Mouse (Mus musculus) layer of hippocampus, adult 2 months (tissue): ENCODE results near the gene S100a3. TPM values are rescaled to one million over a fixed set of nuclear protein-coding genes. Genes with fewer than 3 reads are reported as not detected.
A peak's percentile ranks its signal among the peaks of the same experiment; 100 is the strongest.

Experiments
- DNase-seq, 2 experiments: peaks; one replicate each; pipeline ENCODE4 v3.0.0; 2022; ENCODE audit warnings: low spot score in 2 of 2
- H3K27ac ChIP-seq: fragments of 200-600 bp; 2 replicates; pipeline ENCODE4 v1.8.1; 2022
- H3K4me3 ChIP-seq: fragments of 200-600 bp; 2 replicates; pipeline ENCODE4 v1.8.1; 2022; ENCODE audit warnings: mild to moderate bottlenecking
- CTCF ChIP-seq: fragments of 200-600 bp; conservative IDR thresholded peaks from 2 replicates; pipeline ENCODE4 v1.8.1; 2022; ENCODE audit warnings: antibody characterized with exemption, mild to moderate bottlenecking, moderate library complexity
- total RNA-seq, 2 experiments: library from RNA; stranded (reverse); gene quantifications; 2 replicates each; pipeline ENCODE4 v1.2.3; 2021

The S100a3 gene
- total RNA-seq, 2 experiments from 2014 or later: 0.64 to 0.79 TPM

DNA sequence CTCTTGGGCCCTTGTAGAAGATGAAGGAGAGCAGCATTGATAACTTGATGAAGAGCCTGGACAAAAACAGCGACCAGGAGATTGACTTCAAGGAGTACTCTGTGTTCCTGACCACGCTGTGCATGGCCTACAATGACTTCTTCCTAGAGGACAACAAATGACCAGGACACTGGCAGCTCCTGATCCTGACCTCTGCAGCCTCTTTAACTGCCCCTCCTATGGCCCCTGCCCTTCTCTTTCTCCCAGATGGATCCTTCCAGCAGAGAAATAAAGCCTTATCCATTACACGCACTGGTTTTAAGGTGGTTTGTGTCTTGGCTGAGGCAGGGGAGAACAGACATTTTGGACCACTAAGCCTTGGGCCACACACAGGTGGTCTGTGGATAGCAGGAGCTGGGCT is 51.1 kb downstream of the S100a3 start:
- Histone ChIP-seq H3K4me3 (no peak overlapping the region), H3K27ac (no peak overlapping the region)
- TF ChIP-seq CTCF: no peak
- DNase-seq: no peak

DNA sequence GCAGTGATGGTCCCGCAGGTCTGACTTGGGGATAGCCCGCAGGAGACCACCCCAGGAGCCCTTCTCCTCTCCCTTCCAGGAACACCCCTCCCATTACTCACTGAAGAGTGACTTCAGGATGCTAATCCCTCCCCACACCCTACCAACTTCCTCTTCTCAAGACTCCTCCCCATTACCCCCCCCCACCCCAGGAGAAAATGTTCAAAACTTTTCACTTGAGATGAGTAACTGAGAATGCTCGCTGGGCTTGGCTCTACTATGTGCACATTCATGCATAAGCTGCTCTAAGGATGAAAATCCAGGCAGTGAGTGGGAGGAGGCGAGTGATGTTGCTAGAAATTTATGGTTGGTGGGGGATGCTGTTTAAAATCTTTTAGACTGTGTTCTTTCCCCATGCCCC is 51.7 kb downstream of the S100a3 start:
- no peak for DNase-seq
- H3K4me3 ChIP-seq: no peak overlapping the region
- no peak for TF ChIP-seq CTCF
- H3K27ac ChIP-seq: no peak overlapping the region

DNA sequence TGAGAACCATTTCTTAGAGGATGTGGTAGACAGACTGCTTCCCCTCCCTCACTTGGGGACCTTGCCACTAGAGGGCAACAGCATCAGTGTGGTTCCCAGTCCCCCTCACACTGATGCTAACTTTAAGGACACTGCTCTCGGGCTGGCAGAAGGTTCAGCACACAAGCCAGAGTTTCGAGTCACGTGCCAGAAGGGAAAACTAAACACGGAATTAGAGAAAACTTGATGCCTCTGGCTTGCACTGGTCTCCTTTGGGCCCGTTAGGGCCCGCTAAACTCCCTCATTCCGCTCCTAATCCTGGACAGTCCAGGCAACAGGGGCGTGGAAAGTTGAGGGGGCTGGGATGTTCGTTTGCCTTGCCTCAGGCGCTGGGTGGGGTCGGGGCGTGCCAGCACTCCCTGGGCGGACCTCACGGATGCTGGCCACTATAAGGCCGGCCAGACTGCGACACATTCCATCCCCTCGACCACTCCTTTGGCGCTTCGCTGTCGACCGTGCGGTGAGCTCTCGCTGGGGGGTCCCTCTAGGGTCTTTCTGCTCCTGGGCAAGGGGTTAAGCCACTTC is 52.4 kb downstream of the S100a3 start, which contains the start of gene S100a6:
Gene S100a6 (plus strand): TSS at position 155 of the 564 bp plus-strand sequence.
- H3K4me3 ChIP-seq: peak within 1 kb of the TSS; percentile 53
- TF ChIP-seq CTCF: peak; percentile 80
- H3K27ac ChIP-seq: peak within 1 kb of the TSS; percentile 28; the same call in 1 of the 2 replicates
- DNase-seq: peak; percentile 32 to 46

DNA sequence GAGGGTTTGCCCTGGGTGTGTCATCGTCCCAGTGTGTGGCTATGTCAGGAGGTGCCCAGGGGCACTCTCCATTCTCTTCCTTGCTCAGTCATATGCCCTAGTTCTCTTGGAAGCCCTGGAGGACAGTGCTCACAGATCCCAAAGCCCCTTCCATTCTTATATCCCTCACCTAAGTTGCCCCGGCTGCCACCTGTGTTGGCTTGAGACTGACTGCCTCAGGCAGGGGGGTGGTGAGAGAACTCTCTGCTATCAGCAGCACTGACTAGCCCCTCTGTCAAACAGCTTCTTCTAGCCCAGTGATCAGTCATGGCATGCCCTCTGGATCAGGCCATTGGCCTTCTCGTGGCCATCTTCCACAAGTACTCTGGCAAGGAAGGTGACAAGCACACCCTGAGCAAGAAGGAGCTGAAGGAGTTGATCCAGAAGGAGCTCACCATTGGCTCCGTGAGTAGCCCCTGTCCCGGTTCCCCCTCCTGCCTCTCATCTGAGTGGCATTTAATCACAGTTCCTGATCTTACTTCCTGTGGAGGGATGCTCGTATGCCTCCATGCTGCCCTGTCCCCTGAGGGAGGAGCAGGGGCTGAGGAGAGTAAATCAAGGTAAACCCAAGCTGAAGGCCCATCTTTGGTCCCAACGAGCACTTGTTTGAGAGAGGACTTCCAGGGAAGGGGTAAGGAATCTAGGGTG is 53.2 kb downstream of the S100a3 start:
- peak overlapping the region; percentile 28; the same call in 1 of the 2 replicates for H3K27ac ChIP-seq
- H3K4me3 ChIP-seq: peak overlapping the region; percentile 53
- peak in 1 of 2 experiments; percentile 0 for DNase-seq
- no peak for TF ChIP-seq CTCF

DNA sequence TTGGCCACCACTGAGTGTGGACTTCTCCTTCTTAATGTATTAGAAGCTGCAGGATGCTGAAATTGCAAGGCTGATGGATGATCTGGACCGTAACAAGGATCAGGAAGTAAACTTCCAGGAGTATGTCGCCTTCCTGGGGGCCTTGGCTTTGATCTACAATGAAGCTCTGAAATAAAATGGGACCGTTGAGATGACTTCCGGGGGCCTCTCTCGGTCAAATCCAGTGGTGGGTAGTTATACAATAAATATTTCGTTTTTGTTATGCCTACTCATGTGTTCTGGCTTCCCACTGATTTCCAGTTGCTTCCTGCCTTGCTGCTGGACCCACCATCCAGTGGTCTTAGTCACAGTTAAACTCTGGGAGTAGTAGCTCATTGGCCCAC is 53.8 kb downstream of the S100a3 start:
- H3K27ac ChIP-seq: no peak overlapping the region; the same call in 1 of the 2 replicates
- H3K4me3 ChIP-seq: no peak overlapping the region
- DNase-seq: peak in 1 of 2 experiments; percentile 8
- no peak for TF ChIP-seq CTCF

DNA sequence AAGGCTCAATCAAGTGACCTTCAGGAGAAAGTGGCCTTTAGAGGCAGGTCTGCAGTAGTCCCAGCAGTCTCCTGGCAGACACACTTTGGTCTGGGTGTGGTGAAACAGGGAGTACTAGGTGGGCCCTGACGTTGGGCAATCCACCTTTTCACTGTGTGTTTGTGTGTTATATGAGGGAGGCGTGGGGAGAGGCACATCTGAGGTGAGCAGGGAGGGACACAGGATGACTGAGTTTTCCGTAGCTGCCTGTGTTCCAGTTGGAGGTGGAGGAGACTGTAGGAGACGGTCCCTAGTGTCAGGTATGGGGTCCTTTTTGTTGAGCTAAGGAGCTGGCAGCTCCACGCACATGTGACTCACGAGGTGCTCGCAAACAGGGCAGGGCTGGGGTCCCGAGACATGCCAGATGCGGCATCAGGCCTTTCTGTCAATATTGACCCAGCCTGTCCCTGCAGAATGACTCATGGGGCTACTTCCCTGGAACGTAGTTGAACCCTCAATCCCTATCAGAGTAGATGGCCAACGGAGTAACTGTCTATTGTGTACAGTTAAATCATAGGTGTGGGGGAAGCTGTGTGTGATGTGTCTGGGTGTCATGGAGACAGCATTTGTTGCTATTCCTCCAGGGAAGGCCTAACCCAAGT is 54.4 kb downstream of the S100a3 start:
- no peak for TF ChIP-seq CTCF
- DNase-seq: no peak
- Histone ChIP-seq H3K27ac (no peak overlapping the region), H3K4me3 (no peak overlapping the region)

DNA sequence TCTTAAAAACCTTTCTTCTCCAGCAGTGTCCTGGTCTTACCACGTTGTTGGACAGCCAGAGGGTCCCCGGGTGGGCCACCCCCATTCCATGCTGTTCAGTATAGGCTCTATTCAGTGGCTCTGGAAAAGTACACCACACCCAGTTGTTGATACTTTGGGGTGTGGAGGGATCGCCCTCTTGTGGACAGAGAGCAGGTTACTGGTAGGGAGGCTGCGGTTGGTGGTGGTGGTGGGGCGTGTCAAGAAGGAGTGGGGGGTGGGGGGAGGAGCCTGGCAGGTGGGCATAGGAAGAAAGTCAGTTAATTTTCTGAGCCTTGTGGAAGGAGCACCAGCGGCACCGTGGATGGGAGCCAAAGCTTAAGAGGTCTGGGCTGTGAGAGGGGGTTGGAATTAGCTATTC is 55.0 kb downstream of the S100a3 start:
- H3K27ac ChIP-seq: no peak overlapping the region
- DNase-seq: peak; percentile 74 to 78
- TF ChIP-seq CTCF: peak; percentile 78
- H3K4me3 ChIP-seq: peak overlapping the region; percentile 13; the same call in 1 of the 2 replicates

DNA sequence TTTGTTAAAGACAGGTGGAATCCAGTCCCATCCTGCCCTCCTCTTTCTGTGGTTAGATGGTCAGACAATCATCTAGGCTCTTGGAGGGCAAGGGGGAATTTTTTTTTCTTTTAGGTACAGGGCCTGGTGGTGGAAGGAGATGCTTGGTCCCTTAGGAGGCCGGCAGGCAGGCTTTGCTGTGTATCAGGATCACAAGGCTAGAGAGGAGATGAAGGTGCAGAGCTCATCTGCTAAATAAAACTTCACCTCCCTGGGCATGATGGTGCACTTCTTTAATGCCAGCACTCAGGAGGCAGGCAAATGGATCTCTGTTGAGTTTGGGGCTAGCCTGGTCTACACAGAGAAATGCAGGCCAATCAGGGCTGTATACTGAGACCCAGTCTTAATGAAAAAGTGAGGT is 55.5 kb downstream of the S100a3 start:
- peak in 1 of 2 experiments; percentile 4 for DNase-seq
- TF ChIP-seq CTCF: no peak
- Histone ChIP-seq H3K4me3 (no peak overlapping the region), H3K27ac (no peak overlapping the region)

DNA sequence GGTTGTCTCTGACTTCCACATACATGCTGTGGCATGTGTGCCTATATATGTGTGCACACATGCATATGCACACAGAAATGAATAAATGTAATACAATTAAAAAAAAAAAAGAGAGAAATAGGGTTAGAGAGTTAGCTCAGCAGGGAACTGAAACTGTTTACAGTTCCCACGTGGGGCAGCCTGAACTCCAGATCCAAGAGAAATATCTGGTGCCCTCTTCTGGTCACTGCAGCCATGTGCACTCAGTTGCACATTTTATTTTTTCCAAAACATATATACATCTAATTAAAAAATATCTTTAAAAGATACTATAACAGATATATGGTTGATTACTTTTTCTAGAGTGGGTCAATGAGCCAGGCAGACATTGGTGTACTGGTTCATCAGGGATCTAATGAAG is 57.2 kb downstream of the S100a3 start:
- Histone ChIP-seq H3K27ac (no peak overlapping the region), H3K4me3 (no peak overlapping the region)
- TF ChIP-seq CTCF: peak; percentile 62
- DNase-seq: peak in 1 of 2 experiments; percentile 0

DNA sequence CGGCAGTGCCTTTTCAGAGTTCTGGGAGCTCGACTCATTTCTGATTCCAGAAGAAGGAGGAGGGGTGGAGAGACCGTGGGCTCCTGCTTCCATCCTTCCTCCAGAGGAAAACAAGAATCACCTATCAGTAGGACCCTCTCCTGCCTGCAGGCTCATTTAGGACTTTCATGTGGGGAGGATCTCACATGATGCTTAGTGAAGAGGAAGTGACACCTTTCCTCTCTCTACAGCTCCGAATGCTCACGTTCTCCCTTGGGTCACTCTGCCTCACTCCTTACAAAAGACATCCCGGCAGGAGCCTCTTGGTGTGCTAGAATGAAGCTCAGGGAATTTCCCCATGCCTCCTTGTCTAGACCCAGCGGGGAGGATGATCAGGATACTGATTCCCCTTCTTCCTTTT is 61.2 kb downstream of the S100a3 start:
- peak in 1 of 2 experiments; percentile 5 for DNase-seq
- Histone ChIP-seq H3K27ac (no peak overlapping the region), H3K4me3 (no peak overlapping the region)
- TF ChIP-seq CTCF: no peak

DNA sequence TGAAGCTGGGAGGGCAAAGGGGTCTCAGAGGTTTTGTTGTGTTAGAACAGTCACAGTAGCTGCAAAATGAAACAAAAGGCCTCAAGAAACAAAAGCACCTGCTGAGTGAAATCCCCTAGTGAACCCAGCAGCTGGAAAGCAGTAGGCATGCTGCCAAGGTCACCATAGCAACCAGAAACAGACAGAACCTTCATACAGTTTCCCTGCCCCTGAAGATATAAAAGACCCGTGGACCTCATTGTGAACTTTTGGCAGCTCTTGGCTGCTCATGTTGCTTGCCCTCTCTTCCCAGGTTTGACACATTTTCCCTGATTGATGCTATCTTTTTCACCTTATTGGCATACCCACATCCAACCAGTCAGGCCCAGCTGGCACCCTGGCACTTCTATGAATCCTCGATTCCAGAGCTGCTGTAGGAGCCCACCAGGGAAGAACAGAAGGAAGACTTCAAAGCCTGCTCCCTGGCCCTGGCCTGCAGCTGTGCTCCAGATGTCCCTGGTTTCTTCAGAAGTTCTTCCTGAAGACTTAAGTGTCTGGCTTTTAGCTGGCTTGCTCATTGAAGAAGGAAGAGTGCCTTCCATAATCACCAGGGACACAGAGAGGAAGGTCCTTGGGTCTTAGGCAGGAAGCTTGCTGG is 63.2 kb downstream of the S100a3 start:
- DNase-seq: peak in 1 of 2 experiments; percentile 33
- H3K27ac ChIP-seq: no peak overlapping the region

DNA sequence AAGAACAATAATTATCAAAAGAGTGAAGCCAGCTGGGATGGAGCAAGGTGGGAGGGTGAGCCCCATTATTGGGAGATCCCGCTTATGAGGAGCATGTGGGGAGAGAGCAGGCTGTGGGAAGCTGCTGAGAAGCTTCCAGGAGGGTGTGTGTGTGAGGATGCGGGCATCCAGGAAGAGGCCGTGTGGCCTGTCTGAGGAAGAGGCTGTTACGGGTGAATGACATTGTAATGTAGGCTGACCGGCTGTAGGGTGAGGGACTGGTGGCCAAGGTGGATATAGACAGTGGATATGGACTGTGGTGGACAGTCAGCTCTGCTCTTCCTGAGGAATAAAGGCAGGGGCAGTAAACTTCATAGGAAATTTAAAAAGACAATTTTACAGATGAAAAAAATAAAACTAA is 65.1 kb downstream of the S100a3 start:
- H3K27ac ChIP-seq: no peak overlapping the region
- peak in 1 of 2 experiments; percentile 9 for DNase-seq
- TF ChIP-seq CTCF: no peak
- no peak overlapping the region for H3K4me3 ChIP-seq

More for the DNA sequence above, 63.2 kb downstream of the S100a3 start:
- TF ChIP-seq CTCF: no peak
- no peak overlapping the region for H3K4me3 ChIP-seq
